Comparison of ENCODE assay signal across 14 mouse cellular contexts in genomic region chr2:157569796-157570485, GRCm38 (mm10). TPM values are rescaled to one million over a fixed set of nuclear protein-coding genes. Genes with fewer than 3 reads are reported as not detected.
DNase-seq lines count a peak whose midpoint lies in the region; ATAC-seq and TF ChIP-seq lines count a peak whose summit lies in the region.
"Had no signal": no experiment of that assay in that cellular context is flagged by ENCODE, and none has a peak within 500 bp of the region (broad histone marks: within the 10 kb centered on the region; RNA-seq: fewer than 3 reads in every experiment).

No protein-coding gene starts in this region.

- no peak for TF ChIP-seq EP300 in liver, postnatal 0 days (IDR thresholded peaks at IDR 0.05; ENCODE audit: low read depth)

- no peak overlapping the region for H3K4me2 ChIP-seq in liver, postnatal 0 days (ENCODE audit: low read depth, low read length)
- H3K4me2 ChIP-seq: liver, embryonic 15.5 days; neural tube, embryonic 12.5 days had no signal

- peak; percentile 49 for DNase-seq in cerebellum, adult 11 months
- DNase-seq in liver, postnatal 0 days, result peak; percentile 34
- DNase-seq in liver, result no peak
- peak; percentile 71 for DNase-seq in adrenal gland, postnatal 10 days
- DNase-seq in cerebellum, adult 8-10 months, result peak; percentile 60
- DNase-seq in kidney, adult 18-20 months, result no peak
- DNase-seq in gastrocnemius, adult 18-20 months (ENCODE audit: low spot score), result no peak
- DNase-seq: gastrocnemius, postnatal 14 days; heart, postnatal 14 days; kidney, adult 8-10 months had no signal

- no peak for TF ChIP-seq CTCF in liver, postnatal 0 days (IDR thresholded peaks at IDR 0.05; ENCODE audit: low read depth)

- H3K36me3 ChIP-seq in liver, postnatal 0 days (replicated peaks; ENCODE audit: insufficient read depth, low read length), result no peaks in the 10 kb centered on the region
- H3K36me3 ChIP-seq: limb, embryonic 10.5 days; liver, embryonic 15.5 days; neural tube, embryonic 12.5 days had no signal

- no peak overlapping the region for H3K9ac ChIP-seq in liver, postnatal 0 days (replicated peaks)
- H3K9ac ChIP-seq: liver, embryonic 15.5 days; neural tube, embryonic 12.5 days had no signal

- H3K4me3 ChIP-seq in liver, postnatal 0 days (ENCODE audit: low read depth, low read length), result no peak overlapping the region
- H3K4me3 ChIP-seq: limb, embryonic 10.5 days; liver, embryonic 15.5 days; neural tube, embryonic 12.5 days had no signal

- no peaks in the 10 kb centered on the region for H3K9me3 ChIP-seq in liver, postnatal 0 days (ENCODE audit: low read length)
- H3K9me3 ChIP-seq: limb, embryonic 10.5 days; liver, embryonic 15.5 days; neural tube, embryonic 12.5 days had no signal

- H3K4me1 ChIP-seq in liver, postnatal 0 days (ENCODE audit: insufficient read depth), result peaks cover 13% of the 10 kb centered on the region

- no peaks in the 10 kb centered on the region for H3K27me3 ChIP-seq in liver, postnatal 0 days (ENCODE audit: insufficient read depth, low read length)
- H3K27me3 ChIP-seq: liver, embryonic 15.5 days; neural tube, embryonic 12.5 days had no signal

- ATAC-seq in cerebellum, adult (ENCODE audit: insufficient number of reproducible peaks, low FRiP score, low TSS enrichment), result no peak
- no peak for ATAC-seq in liver, postnatal 0 days

- WGBS in liver, postnatal 0 days (ENCODE audit: insufficient replicate concordance), result 61% methylated on average over 9 of the region's 9 CpGs

- H3K27ac ChIP-seq in liver, postnatal 0 days (ENCODE audit: low read depth), result peak overlapping the region; percentile 49; the same call in 1 of the 2 replicates
- H3K27ac ChIP-seq: liver, embryonic 15.5 days; neural tube, embryonic 12.5 days had no signal

RNA-seq across cellular contexts. Expression of gene Blcap, which starts 1.1 kb away (rescaled TPM):
- 12.5 and 13.3 TPM in 2 replicates for polyA plus RNA-seq in liver, postnatal 0 days (2015; fragmentation: Nextera tagmentation; extraction: Ambion mirVana)
- total RNA-seq in adrenal gland, postnatal 10 days (2021), result 10 to 100 TPM; 79.7 to 99.3 TPM
- total RNA-seq in gastrocnemius, adult 18-20 months (2021), result 10 to 100 TPM; 28.0 to 36.7 TPM

RNA-seq across cellular contexts. Expression of gene Nnat, which starts 10.1 kb away (rescaled TPM):
- polyA plus RNA-seq in liver, postnatal 0 days (2015; fragmentation: Nextera tagmentation; extraction: Ambion mirVana), result 6.2 and 6.6 TPM in 2 replicates
- total RNA-seq in adrenal gland, postnatal 10 days (2021), result 100 to 1,000 TPM; 184 to 187 TPM
- 10 to 100 TPM in 1 of 2 experiments, 1 to 10 TPM in 1; 1.6 to 16.4 TPM for total RNA-seq in gastrocnemius, adult 18-20 months (2021)

Comparison
In these comparisons a context has a peak if more than half of its experiments do, and no peak if none do; other contexts are left out.
1. DNase-seq: peak in cerebellum, adult 11 months (single experiment), liver, postnatal 0 days (single experiment), adrenal gland, postnatal 10 days (single experiment) and cerebellum, adult 8-10 months (single experiment); none in liver (single experiment), kidney, adult 18-20 months (single experiment) and gastrocnemius, adult 18-20 months (single experiment).
2. RNA of gene Nnat, which starts 10.1 kb away (total RNA-seq): 184 to 187 TPM in adrenal gland, postnatal 10 days; 1.6 to 16.4 TPM in gastrocnemius, adult 18-20 months; every median in the first group is over 10 times any median in the second.